Mouse (Mus musculus) cortical plate, adult 2 months (tissue): Measurements from ENCODE around the gene Ttll13.

Experiments used
- CTCF ChIP-seq: fragments of 200-500 bp; IDR thresholded peaks from 2 replicates; pipeline ENCODE4 v1.5.1; 2011; ENCODE audit warnings: mild to moderate bottlenecking, control low read depth, low read length; ENCODE audit not compliant: insufficient read depth; ENCODE audit errors: extremely low read depth
- POLR2A ChIP-seq: fragments of 200-500 bp; IDR thresholded peaks from 2 replicates; pipeline ENCODE4 v1.6.1; 2011; ENCODE audit warnings: mild to moderate bottlenecking, low read length, control low read depth; ENCODE audit not compliant: insufficient read depth; ENCODE audit errors: extremely low read depth

GRCm38 (mm10) chr7:80301522-80301921, 55.3 kb downstream of the Ttll13 start:
- no peak for TF ChIP-seq POLR2A
- TF ChIP-seq CTCF: no peak
